Mouse (Mus musculus): Measurements from ENCODE around the gene Nup85.

DNA sequence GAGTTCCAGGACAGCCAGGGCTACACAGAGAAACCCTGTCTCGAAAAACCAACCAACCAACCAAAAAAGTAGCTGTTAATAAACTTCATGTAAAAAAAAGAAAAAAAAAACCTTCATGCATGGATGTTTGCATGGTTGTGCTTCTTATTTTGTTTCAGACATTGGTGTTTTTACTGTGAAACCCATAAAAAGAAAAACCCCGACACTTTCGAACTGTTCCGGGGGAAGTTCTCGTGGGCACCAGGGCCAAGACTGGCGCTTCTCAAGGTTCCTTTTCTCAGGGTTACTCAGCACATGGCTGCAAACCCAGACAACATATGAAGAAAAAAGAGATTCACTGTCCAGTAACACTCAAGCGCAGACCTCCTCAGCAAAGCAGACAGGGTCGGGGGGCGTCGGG lies 68.6 kb downstream of the Nup85 start:
- TF ChIP-seq POLR2A (IDR thresholded peaks at IDR 0.05; ENCODE audit: insufficient read depth, low read depth, low read length) (no peak), CTCF (IDR thresholded peaks at IDR 0.05) (no peak), EP300 (IDR thresholded peaks at IDR 0.05; ENCODE audit: insufficient read depth, low read depth, low read length) (no peak)

All from heart, adult 2 months (tissue).